Mouse (Mus musculus) cerebellum, adult 18-20 months (tissue): ENCODE results near the gene Megf8.

Experiments
- DNase-seq, 2 experiments: peaks; one replicate each; pipeline ENCODE4 v3.0.0; 2021

Gene Megf8

DNA sequence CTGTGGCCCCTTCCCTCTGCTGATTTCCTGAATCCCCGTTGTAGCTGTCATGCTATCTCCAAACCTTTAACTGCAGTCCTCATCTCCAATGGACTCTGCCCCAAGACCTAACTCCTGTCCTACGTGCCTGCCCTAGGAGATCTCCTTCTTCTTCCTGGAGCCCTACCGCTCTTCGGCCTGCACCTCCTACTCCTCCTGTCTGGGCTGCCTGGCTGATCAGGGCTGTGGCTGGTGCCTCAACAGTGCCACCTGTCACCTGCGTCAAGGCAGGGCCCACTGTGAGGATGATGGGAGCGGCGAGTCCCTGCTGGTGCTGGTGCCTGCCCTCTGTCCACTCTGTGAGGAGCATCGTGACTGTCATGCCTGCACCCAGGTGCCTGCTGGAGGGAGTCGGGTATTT lies 22.4 kb downstream of the Megf8 start:
- no peak for DNase-seq

DNA sequence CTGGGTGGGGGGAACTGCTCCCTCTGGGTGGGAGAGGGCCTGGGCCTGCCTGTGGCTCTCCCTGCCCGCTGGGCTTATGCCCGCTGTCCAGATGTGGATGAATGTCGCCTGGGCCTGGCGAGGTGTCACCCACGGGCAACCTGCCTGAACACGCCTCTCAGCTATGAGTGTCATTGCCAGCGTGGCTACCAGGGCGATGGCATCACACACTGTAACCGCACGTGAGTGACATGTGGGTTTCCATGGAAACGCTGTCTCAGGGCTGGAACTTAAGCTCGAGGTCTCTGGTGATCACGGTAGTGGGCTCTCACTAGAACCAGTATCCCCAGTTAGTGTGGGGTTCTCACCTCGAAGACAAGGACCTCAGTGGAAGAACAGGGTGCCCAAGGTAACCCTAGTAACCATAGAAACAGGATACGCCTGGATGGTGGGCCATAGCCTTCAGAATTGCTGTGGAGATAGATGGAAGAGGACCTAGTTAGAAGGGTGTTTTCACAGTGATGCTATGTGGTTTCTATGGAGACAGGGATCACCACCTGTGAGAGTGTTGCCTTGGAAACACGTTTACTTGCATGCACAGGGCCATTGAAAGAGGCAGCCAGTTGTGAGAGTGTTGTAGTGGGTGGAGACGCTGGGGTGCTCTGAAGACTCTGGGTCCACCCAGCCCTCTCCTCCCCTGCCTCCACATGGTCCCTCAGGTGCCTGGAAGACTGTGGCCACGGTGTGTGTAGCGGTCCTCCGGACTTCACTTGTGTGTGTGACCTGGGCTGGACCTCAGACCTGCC lies 24.2 kb downstream of the Megf8 start:
- DNase-seq = no peak

GRCm38 (mm10) chr7:25348861-25349260 lies 31.9 kb downstream of the Megf8 start:
- no peak for DNase-seq

- DNase-seq = no peak
These were observed 41.8 kb downstream of the Megf8 start for GRCm38 (mm10) chr7:25358721-25359206.

DNA sequence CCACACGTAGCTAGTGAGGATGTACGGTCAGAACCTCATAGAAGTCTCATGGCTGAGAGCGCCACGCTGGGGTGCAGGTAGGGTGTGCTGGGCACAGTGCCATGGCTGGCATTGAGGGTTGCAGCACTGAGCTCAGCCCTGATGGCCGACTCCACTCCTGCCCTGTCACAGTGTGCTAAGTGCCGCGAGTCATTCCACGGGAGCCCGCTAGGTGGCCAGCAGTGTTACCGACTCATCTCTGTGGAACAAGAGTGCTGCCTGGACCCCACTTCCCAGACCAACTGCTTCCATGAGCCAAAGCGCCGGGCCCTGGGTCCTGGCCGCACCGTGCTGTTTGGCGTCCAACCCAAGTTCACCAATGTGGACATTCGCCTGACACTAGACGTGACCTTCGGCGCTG lies 46.2 kb downstream of the Megf8 start:
- peak; percentile 82 to 85 for DNase-seq

- no peak for DNase-seq
These were observed 46.7 kb downstream of the Megf8 start for GRCm38 (mm10) chr7:25363632-25364031.

- DNase-seq = no peak
These were observed 49.1 kb downstream of the Megf8 start for GRCm38 (mm10) chr7:25365937-25366625.

GRCm38 (mm10) chr7:25367632-25368293 lies 50.8 kb downstream of the Megf8 start:
- DNase-seq = peak; percentile 53 to 57

DNA sequence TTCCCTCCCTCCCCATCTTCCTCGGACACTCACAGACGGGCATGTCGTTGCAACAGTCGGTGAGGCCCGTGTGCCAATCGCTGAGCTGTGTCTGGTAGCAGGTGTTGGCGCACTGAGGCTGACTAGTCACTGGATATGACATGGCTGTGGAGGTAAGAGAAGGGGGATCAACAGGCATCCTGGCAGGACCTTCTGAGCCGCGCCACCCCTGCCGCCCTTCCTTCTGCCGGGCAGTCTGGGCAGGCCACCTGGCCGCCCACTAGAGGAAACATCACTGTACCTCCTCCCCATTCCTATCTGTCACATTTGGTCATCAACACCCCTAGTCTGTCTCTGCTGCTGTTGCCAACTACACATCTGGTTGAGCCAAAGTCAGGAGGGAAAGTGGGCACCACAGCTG lies 51.4 kb downstream of the Megf8 start:
- DNase-seq = peak; percentile 63 to 64

- DNase-seq = peak; percentile 58 to 63
These were observed 52.2 kb downstream of the Megf8 start, which contains the start of gene Cnfn for GRCm38 (mm10) chr7:25369058-25369749. Cnfn (minus strand) TSS chr7:25369724.

- no peak for DNase-seq
These were observed 55.5 kb downstream of the Megf8 start for GRCm38 (mm10) chr7:25372441-25372840.

DNA sequence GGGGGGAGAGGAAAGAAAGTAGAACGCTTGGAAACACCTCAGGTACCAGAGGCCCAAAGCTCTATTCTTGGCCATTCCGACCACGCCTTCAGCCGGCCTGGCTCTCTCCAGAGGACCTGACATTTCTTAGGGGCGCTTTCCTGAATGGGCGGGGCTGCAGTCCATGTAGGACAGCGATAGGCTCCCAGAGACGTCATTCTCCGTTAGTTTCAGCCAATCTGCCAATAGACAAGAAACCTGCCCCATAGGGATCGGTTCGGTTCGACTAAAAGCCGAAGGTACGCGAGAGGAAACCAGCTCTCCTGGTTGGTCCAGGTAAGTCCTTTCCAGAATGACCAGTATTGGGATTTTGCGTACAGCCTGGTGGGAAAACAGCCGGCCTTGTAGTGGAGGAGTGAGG lies 59.6 kb downstream of the Megf8 start:
- DNase-seq = peak; percentile 94 to 95

DNA sequence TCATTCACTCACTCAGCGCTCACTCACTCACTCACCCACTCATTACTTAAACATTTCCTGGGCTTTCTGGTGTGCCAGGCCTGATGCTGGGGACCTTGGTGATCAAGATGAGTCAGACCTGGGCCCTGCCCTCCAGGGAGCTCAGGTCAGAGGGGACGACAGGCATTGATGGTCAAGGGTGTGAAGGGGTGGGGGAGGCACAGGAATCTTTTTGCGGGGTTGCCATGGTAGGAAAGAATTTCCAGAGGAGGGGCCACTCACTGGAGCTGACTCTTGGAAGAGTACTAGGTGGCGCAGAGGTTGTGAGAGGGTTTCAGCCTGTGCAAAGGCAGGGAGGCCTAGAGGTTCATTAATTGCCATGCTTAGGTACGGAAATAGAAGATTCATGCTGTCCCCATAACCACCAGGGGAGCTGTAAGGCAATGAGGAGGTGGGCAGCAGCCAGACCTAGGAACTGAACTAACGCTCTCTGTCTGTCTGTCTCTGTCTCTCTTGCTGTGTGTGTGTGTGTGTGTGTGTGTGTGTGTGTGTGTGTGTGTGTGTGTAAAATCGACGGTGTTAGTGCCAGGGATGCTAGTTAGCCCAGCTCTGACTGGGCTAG lies 60.2 kb downstream of the Megf8 start:
- DNase-seq = no peak

GRCm38 (mm10) chr7:25378181-25379100 lies 61.5 kb downstream of the Megf8 start:
- DNase-seq = no peak

DNA sequence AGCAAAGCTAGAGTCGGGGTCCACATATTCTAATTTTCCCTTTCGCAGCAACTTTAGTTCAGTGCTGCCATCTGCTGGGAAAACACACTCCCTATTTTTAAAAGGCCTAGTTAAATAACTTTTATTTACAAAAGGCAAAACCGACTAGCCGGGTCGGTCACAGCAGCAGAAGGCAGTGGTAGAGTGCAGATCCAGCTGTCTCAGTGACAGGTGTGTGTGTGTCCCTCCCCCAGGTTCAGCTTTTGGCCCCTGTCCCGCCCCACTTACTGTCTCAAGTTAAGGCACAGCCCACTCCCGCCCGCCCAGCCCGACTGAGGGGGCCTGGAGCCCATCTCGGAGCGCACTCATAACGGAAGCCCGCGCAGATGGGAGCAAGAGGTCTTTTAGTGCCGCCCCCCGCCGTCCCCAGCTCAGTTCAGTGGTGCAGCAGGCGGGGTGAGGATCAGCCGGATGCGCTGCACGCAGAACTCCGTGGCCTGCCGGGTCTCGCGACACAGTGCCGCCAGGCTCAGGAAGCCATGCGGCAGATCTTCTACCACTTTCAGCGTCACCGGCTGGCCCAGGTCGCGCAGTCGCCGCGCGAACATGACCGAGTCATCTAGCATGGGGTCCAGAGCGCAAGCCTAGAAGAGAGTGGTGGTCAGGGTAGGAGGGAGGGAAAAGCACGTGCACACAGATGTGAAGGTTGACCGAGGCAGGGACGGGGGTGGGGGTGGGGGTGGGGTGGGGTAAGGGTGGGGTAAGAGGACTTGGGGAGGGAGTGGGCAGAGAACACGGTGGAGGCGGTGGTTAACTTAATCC lies 62.8 kb downstream of the Megf8 start:
- peak; percentile 57 to 59 for DNase-seq

DNA sequence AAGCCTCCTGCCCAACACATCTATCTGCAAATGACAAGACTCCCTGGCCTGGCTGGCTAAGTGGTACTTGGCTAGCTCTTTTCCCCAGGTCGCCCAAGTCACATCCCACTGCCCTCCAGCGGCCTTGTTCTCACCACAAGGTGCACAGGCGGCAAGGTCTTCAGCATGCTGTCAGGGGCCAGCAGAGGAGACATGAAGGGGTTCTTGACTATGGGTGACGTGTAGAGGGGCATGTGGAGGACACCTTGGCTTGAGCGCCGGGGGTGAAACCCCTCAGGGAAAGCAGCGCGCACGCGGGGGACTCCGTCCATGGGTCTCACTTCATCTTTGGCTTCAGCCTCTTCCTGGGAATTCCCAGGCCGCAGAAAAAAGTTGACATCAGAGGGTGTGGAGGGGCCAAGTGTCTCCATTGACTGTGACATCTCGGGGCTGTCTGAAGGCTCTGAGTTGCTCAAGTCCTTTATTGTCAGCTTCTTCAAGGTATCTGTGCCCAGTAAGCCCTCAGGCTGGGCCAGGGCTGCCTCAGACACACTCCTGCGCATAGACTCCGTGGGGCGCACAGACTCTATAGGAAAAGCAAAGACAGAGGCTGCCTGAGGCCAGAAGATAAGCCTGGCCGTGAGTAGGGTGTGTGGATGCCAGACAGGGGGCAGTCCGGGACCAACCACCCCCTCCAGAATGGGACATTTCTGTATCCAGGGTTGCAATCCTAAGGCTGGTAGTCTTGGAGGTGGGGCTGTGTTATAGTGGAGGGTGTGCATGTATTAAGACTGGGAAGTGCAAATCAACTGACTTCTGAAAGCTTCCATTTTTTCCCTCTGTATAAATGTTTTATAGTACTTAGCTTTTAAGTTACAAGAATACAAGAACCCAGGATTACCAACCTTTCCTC lies 63.7 kb downstream of the Megf8 start:
- DNase-seq = no peak

DNA sequence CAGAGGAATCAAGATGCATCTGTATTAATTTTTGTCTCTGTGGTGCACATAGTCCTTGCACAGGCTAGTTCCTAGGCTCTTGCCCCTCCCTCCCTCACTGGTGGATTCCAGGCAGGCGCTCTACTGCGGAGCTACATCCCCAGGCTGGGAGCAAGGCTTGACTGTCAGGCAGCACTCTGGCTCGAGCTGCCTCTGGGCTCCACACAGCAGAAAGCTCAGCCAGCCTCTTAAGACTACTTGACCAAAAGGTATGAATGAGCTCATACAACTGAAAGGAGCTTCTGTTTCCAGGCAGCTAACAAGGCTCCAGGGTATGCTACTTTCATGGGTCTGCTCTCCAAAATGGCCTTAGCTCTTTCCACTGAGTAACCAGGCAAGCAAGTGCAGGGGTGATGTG lies 64.3 kb downstream of the Megf8 start:
- no peak for DNase-seq

GRCm38 (mm10) chr7:25382541-25382940 lies 65.6 kb downstream of the Megf8 start:
- no peak for DNase-seq

GRCm38 (mm10) chr7:25383385-25383784 lies 66.4 kb downstream of the Megf8 start:
- peak in 1 of 2 experiments; percentile 15 for DNase-seq
